Mouse (Mus musculus) activated CD4-positive, CD25-positive, alpha-beta regulatory T cell, adult 4 months (primary cell): ENCODE measurements around the gene Prune2. TPM values are rescaled to one million over a fixed set of nuclear protein-coding genes. Genes with fewer than 3 reads are reported as not detected.

Experiments used
- ATAC-seq: one replicate; pipeline ENCODE4 v1.8.0; 2017
- polyA plus RNA-seq, 2 experiments: library from polyadenylated mRNA; unstranded; fragments of 100-300 nt; shearing (Covaris generic); gene quantifications; one replicate each; pipeline ENCODE4 v1.2.1; 2017

Prune2 gene
- under 1 TPM in 1 of 2 experiments, not detected in 1; 0.37 TPM for polyA plus RNA-seq

GRCm38 (mm10) chr19:16955613-16956271 lies at the start of gene Prune2:
Prune2 (plus strand) TSS chr19:16956118.
- ATAC-seq: no peak

- no peak for ATAC-seq
Observed at GRCm38 (mm10) chr19:16911507-16911906, 44.4 kb upstream of the Prune2 start.

DNA sequence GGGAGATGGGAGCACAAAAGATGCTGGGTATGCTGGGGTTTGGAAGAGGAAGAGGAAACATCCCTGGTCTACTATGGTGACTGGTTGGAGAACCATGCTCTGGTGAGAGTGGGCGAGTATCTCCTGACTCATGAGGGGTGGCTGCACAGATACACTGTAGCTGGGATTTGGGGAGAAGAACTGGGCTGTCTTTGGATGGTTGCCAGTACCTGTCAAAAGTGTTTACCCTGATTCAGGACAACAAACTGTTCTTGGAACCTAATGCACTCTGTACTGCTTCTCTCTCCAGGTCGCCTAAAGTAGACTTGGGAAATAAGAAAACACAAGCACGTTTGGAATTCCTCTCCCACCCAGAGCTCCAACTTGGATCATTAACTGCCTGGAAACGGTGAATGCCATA lies 31.4 kb upstream of the Prune2 start:
- ATAC-seq: no peak

- no peak for ATAC-seq
Observed at GRCm38 (mm10) chr19:16934664-16935063, 21.3 kb upstream of the Prune2 start.

- no peak for ATAC-seq
Observed at GRCm38 (mm10) chr19:16948794-16949313, 7.1 kb upstream of the Prune2 start.

DNA sequence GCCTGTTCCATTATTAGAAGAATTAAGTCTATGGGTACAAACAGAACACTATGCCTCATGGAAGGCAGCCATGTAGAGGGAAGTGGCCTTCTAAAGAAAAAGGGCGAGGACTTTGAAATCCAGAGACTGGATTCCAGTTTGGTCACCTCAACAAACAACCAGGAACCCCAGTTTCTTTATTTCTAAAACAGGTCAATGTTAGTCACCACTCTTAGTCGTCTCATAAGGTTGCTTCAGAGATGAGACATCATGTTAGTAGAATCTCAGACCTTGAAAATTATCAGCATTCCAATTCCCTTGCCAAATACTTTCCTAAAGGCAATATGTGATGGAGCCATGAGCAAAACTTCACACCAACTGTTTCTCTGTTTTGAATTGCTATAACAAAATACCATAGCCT lies 6.6 kb upstream of the Prune2 start:
- ATAC-seq: no peak

- ATAC-seq: no peak
Observed at GRCm38 (mm10) chr19:16950051-16950450, 5.9 kb upstream of the Prune2 start.

- no peak for ATAC-seq
Observed at GRCm38 (mm10) chr19:16950664-16951363, 5.1 kb upstream of the Prune2 start.

GRCm38 (mm10) chr19:16954736-16955135 lies 1.2 kb upstream of the Prune2 start:
- no peak for ATAC-seq

GRCm38 (mm10) chr19:16955231-16955612 lies 696 bp upstream of the Prune2 start:
- no peak for ATAC-seq

- ATAC-seq: no peak
Observed at GRCm38 (mm10) chr19:16956319-16956718, 401 bp downstream of the Prune2 start.

- ATAC-seq: no peak
Observed at GRCm38 (mm10) chr19:16959051-16959450, 3.1 kb downstream of the Prune2 start.

- no peak for ATAC-seq
Observed at GRCm38 (mm10) chr19:16959551-16959950, 3.6 kb downstream of the Prune2 start.

GRCm38 (mm10) chr19:16961036-16961435 lies 5.1 kb downstream of the Prune2 start:
- ATAC-seq: no peak

DNA sequence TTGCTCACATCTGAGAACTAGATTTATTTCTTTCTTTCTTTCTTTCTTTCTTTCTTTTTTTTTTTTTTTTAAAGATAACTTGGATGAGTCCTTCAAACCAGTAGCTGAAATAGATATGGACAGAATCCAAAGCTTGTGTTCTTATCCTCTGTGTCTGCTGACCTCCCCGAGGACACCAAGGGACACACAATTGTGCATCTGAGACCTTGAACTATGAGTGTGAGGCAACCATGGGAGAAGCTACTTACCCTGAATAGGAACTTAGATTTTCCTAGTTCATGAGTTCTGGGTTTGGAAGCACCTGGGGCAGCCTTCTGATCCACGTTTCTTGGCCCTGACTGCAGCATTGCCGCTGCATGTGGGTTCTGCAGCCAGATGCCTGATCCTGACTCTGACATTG lies 7.3 kb downstream of the Prune2 start:
- ATAC-seq: no peak

GRCm38 (mm10) chr19:16968768-16969167 lies 12.8 kb downstream of the Prune2 start:
- no peak for ATAC-seq

DNA sequence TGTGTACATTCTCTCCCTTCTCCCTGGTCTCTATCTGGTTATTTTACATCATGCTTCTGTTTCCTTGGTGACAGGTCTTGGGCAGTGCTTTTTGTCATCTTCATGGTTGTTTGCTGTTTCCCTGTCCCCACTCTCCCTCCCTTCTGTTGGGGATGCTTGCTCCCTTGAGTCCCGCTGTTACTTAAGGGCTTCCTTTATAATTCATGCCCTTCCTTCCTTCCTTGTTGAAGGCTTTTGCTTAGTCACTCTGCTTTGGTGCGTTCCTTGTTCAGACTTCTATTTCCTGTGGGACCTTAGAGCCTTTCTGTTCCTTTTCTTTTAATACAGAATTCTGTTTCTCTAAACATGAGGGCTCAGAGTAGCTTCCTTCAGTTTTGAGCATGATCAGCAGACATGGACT lies 14.7 kb downstream of the Prune2 start:
- no peak for ATAC-seq

DNA sequence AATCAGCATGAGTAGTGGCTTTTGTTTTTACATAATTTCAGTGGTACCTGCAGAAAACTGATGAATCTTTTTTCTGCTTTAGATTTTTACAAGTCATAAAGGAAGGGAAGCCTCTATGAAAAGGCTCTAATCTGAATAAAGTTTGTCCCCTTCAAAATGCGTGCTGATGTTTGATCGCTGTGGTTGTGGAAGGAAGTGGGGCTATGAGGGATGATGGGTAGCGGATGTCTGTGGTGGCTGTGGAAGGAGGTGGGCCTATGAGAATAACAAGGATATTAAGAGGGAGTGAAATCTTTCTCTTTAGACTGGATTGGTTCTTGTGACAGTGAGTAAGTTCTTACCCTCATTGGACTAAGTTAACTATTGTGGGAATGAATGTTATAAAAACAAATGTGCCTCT lies 23.0 kb downstream of the Prune2 start:
- ATAC-seq: no peak

- ATAC-seq: no peak
Observed at GRCm38 (mm10) chr19:16981743-16982142, 25.8 kb downstream of the Prune2 start.

GRCm38 (mm10) chr19:16984897-16985296 lies 29.0 kb downstream of the Prune2 start:
- ATAC-seq: no peak

GRCm38 (mm10) chr19:16987984-16988383 lies 32.1 kb downstream of the Prune2 start:
- no peak for ATAC-seq

- ATAC-seq: no peak
Observed at GRCm38 (mm10) chr19:16992151-16992550, 36.2 kb downstream of the Prune2 start.

GRCm38 (mm10) chr19:16994260-16994659 lies 38.3 kb downstream of the Prune2 start:
- no peak for ATAC-seq

- peak; percentile 40 for ATAC-seq
Observed at GRCm38 (mm10) chr19:16997915-16998314, 42.0 kb downstream of the Prune2 start.
